Mouse (Mus musculus) right cerebral cortex, postnatal 36 days (tissue): ENCODE data around the gene Tmem132c.

ENCODE experiments used
- DNase-seq, 2 experiments: peaks; one replicate each; pipeline ENCODE4 v3.0.0; 2022; ENCODE audit warnings: low spot score in 2 of 2, mixed read lengths in 1 of 2

Tmem132c gene

DNA sequence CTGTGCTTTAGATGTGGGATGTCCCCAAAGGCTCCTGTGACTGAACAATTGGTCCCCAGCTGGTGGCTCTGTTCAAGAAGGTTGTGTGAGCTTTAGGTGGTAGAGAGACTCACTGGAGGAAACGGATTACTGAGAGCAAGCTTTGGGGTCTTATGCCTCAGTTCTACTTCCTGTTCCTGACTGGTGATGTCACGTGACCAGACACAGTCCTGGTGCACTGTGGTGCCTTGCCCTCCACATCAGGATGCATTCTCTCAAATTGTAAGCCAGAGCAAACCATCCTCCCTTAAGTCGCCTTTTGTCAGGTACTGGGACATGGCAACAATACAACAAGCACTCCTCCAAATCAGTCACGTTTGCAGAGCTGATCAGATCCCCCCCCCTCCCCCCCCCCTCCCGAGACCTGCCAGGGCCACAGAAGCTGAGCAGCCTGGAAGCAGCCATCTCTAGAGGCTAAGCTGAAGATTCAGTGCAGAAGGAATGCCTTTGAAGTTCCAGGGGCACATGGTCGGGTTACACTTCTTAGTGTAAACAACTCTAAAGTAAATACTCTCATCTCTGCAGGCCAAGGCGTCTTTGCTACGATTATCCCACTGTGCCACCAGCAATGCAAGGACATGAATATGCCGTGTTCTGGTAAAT lies 164.5 kb downstream of the Tmem132c start:
- DNase-seq = no peak

DNA sequence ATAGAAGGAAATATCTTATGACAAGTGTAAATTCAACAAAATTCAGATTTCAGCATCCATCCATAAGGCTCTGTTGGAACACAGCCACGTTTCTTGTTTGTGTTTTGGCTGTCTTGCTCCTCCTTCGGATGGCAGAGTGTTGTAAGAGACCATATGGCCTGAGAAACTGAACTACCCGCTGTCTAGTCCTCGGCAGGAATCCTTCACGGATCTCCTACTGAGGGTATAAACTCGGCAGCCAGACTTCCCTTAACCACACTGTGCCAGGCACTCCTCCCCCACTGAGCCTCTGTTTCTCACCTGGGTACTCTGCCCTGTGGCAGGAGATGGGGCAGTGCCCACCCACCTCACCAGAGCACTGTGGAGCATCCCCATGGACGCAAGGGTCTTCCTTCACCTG lies 174.9 kb downstream of the Tmem132c start:
- DNase-seq = peak; percentile 22 to 23

GRCm38 (mm10) chr5:127423936-127424335 lies 182.3 kb downstream of the Tmem132c start:
- no peak for DNase-seq

DNA sequence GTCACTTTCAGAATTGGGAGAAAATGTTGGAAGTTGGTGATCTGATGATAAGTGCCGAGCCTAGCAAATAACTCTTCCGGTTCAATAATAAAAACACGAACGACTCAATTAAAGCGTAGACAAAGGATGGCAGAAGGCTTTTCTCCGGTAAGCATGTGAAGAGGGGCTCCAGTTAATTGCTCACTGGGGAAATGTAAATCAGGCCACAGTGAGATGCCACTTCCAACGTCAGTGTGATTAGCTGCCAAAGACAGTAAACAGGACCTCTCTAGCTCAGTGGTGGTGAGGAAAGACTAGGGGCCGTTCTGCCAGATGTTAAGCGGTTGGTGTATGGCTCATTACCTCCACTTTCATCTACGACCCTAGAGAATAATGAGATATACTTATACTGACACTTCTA lies 187.5 kb downstream of the Tmem132c start:
- DNase-seq = no peak

DNA sequence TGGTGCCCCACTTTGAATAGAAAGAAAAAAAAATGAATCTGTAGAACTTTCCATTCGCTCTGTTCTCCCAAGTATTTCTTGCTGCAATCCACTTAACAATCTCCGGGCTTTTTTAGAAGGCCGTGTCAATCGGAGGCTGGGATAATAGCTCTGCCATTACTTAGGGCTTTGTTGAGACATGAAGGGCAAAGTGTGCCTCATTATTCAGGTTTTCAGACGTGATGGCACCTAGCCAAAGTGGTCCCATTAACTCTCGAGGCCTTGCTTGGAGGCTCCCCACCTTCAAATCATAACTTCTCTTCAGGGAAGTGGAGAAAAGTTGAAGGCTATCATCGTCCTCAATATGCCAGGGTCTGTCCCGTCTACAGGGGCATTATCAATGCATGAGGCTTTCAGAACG lies 190.0 kb downstream of the Tmem132c start:
- no peak for DNase-seq

- no peak for DNase-seq
These were observed 195.2 kb downstream of the Tmem132c start for GRCm38 (mm10) chr5:127436836-127437235.

- no peak for DNase-seq
These were observed 197.0 kb downstream of the Tmem132c start for GRCm38 (mm10) chr5:127438639-127439038.

- no peak for DNase-seq
These were observed 200.4 kb downstream of the Tmem132c start for GRCm38 (mm10) chr5:127441963-127442362.

GRCm38 (mm10) chr5:127453580-127453979 lies 212.0 kb downstream of the Tmem132c start:
- DNase-seq = no peak

- no peak for DNase-seq
These were observed 212.5 kb downstream of the Tmem132c start for GRCm38 (mm10) chr5:127454068-127454467.

DNA sequence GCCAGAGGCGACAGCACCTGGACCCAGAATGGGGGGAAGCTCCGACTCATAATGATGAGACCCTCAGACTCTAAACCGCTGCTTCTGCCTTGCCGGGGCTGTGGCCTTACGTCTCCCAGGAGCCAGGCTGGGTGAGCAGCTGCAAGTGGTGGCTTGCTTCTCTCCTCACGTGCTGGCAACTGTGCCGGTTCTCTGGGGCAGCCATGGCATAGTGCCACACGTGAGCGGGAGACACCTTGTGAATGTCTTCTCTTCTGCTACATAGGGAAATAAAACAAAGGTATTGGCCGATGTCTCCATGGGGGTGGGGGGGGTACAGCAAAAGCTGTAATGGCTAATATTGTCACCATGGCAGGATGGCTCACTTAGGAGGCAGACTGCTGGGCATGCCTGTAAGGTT lies 214.5 kb downstream of the Tmem132c start:
- DNase-seq = no peak

- DNase-seq = no peak
These were observed 226.5 kb downstream of the Tmem132c start for GRCm38 (mm10) chr5:127468151-127468550.

DNA sequence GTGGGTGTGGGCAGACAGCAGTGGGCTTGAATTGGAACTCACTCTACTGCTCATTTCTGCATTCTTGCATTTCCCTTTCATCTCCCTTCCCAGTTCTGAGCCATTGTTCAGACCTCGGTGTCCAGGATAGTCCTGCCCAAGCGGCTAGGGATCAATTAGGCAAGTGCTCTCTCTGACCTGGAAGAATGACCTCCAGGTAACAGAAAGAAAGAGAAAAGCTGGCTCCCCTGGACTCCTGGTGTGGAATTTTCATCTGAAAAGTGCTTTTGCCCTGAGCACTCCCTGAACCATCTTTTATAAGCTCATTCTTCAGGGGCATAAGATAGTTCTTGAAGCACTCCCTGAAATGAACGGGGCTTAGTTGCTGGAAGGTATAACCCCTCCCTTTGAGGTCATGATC lies 228.7 kb downstream of the Tmem132c start:
- DNase-seq = no peak

GRCm38 (mm10) chr5:127471902-127472301 lies 230.3 kb downstream of the Tmem132c start:
- DNase-seq = no peak

GRCm38 (mm10) chr5:127473706-127474105 lies 232.1 kb downstream of the Tmem132c start:
- DNase-seq = no peak

- DNase-seq = no peak
These were observed 233.2 kb downstream of the Tmem132c start for GRCm38 (mm10) chr5:127474856-127475255.

DNA sequence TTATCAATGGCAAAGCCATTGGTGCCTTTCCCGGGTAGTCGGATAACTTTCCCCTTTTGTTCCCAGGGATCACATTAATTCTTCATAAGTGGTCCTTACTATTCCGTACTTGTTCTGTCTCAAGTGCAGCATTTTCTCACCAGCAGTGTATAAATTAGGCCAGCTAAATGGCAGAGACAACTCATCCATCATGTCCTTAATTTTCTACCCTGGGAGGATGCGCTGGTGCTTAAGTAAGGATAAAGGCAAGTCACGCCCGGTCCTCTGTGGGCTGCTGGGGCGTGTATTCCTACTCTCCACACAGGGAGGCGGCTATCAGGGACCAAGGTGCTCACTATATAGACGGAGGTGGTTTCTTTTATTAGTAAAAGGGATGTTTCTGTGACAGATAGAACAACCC lies 236.2 kb downstream of the Tmem132c start:
- DNase-seq = no peak

DNA sequence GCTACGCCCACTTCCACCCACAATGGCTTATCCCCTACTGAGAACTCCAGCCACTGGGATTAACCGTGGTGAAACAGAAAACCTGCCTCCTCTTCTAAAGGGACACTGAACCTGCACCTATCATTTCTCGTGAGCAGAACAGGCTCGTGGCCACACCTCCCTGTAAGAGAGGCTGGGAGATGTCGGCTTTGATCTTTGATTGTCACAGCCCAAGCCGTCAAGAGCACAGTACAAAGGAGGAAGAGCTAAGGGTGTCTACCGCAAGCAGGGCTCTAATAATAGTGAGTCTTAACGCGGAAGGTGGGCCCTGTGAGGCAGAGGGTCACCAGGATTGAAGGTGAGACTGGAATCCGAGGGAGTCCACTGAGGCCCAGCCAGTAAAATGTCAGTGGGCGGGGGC lies 236.7 kb downstream of the Tmem132c start:
- DNase-seq = no peak

- DNase-seq = no peak
These were observed 239.3 kb downstream of the Tmem132c start for GRCm38 (mm10) chr5:127480931-127481330.

GRCm38 (mm10) chr5:127481416-127481815 lies 239.8 kb downstream of the Tmem132c start:
- no peak for DNase-seq

GRCm38 (mm10) chr5:127482342-127482741 lies 240.7 kb downstream of the Tmem132c start:
- no peak for DNase-seq

- no peak for DNase-seq
These were observed 242.5 kb downstream of the Tmem132c start for GRCm38 (mm10) chr5:127483955-127484659.

DNA sequence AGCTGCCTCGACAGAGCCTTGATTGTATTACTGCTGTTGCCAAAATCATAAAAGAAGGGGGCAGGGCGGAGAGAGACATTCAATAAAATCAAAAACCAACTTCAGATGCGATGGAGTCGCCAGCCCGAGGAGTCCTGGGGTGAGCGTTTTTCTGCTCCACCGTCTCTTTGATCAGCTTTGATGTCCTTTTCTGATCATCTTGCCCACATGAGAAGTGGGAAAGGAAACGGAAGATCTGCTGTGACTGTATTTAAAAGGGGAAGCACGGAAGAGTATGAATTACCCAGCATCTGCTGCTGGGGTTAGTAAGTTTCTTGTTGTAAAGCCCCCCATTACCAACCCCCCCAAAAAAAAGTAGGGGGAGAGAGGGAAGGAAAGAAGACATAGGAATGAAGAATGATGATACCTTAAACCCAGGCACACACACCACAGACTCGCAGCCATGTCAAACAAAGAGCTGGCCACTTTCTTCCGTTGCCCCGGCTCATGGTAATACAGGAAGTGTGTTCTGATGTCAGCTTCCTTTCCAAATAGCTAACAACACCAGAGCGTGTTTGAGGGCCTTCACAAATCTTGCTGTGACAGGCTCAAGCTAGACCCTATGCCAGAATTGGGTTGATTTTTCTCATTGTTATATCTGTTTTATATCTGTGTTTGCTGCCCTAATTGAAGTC lies 243.3 kb downstream of the Tmem132c start:
- DNase-seq = no peak
